Mouse (Mus musculus) naive thymus-derived CD4-positive, alpha-beta T cell, adult 5 months (primary cell): ENCODE measurements around the gene Prune1. TPM values are rescaled to one million over a fixed set of nuclear protein-coding genes. Genes with fewer than 3 reads are reported as not detected.

ENCODE experiments used
- polyA plus RNA-seq: library from polyadenylated mRNA; unstranded; fragments of 100-300 nt; shearing (Covaris generic); gene quantifications from one replicate; pipeline ENCODE4 v1.2.1, GENCODE M21; 2017

Prune1 gene
- polyA plus RNA-seq = 5.3 TPM

GRCm38 (mm10) chr3:95281216-95282126 is at the start of gene Prune1, which contains the start of gene Mindy1:
Gene Prune1 (minus strand): TSS chr3:95282076.
Gene Mindy1 (plus strand): TSS chr3:95281345.

DNA sequence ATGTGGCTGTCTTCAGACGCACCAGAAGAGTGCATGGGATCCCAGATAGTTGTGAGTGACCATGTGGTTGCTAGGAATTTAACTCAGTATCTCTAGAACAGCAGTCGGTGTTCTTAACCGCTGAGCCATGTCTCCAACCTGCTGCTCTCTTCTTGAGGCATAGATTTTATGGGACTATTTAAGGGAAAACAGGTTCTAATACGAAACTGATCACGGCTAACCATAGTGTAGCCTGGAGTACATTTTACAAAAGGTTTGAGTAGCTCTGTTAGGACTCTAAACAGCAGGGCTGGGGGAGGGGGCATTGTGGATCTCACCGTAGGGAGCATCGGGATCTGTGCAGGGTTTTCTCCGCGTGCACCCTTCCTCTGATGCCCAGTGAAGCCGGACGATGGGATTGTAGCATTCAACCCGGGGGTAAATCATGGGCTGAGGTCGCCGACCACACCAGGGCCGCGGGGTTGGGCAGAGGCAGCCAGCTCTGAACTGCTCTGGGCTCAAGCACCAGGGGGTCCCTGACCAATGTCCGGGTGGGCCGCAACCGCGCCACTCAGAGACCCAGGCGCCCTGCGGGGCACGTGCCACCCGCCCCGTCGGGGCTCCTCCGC is 32.7 kb upstream of the Prune1 start, which contains the start of gene Cers2:
Gene Cers2 (plus strand): TSS at position 306 of the 608 bp plus-strand sequence.

DNA sequence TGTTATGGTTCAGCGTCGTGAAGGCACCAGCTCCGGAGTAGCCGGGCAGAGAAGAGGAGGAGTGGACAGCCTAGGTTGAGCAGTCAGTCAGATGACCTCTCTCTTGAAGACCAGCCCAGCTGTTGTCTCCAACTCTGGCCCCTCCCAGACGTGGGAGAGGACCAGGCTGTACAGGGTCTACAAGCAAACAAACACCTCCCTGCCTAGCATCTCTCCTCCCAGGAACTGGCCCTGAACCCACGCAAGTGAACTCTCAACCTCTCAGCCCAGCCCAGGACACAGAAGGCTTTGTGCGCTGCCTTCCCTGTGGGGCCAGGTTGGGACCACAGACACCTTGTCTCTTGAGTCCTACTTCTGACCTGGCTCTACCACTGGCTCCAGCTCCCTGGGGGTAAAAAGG is 25.2 kb upstream of the Prune1 start, which contains the start of gene Anxa9:
Gene Anxa9 (minus strand): TSS at position 77 of the 400 bp plus-strand sequence.

DNA sequence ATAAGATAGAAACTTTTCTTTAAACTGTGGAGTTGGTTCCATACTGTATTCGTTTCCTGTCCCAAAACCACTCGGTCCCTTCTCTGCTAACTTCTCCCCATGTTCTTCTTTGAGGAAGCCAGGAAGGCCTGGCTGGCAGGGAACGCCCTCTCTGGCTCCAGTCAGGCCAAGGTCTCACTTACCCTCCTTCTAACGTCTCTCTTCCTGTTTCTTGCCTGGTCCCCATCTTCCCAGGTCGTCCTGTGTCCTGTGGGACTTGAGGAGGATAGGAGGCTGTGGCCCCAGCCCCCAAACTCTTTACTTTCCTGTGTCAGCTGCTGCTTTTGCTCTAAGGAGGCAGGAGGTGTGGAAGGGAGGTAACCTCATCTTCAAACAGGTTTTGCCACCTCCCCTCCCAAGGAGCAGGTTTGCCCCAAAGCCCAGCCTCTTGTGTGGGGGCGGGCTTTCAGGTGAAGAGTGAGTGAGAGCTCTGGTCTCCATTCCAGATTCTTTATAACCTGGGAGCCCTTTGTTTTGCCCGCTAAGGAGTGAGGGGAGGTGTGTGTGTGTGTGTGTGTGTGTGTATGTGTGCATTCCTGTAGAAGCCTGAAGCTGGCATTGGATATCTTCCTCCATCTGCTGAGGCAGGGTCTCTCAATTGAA is 31.0 kb downstream of the Prune1 start, which contains the start of gene Bnipl:
Gene Bnipl (minus strand): TSS at position 411 of the 642 bp plus-strand sequence.

DNA sequence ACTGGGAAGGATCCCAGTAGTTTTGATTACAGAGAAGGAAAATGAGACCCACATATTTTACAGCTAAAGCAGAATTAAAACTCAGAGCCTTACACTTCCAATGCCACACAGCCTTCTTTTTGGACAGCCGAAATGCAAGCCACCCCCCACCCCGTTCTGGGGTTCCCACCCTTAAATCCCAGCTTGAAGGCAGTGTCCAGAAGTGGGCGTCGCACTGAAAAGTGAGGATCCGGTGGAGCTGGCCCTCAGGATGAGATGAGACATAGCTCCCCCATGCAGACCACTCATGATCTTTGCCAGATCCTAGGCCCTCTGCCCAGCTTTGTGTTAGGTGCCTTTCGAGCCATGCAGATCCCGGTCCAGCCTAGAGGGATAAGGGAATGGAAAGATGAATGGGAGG is 40.4 kb downstream of the Prune1 start, which contains the start of gene Gm128:
Gene Gm128 (minus strand): TSS at position 101 of the 400 bp plus-strand sequence.

GRCm38 (mm10) chr3:95231298-95232221 is 50.3 kb downstream of the Prune1 start, which contains the start of gene Mllt11:
Gene Mllt11 (minus strand): TSS chr3:95232171.

GRCm38 (mm10) chr3:95228148-95228893 is 53.6 kb downstream of the Prune1 start, which contains the start of gene Cdc42se1:
Gene Cdc42se1 (plus strand): TSS chr3:95228732.

DNA sequence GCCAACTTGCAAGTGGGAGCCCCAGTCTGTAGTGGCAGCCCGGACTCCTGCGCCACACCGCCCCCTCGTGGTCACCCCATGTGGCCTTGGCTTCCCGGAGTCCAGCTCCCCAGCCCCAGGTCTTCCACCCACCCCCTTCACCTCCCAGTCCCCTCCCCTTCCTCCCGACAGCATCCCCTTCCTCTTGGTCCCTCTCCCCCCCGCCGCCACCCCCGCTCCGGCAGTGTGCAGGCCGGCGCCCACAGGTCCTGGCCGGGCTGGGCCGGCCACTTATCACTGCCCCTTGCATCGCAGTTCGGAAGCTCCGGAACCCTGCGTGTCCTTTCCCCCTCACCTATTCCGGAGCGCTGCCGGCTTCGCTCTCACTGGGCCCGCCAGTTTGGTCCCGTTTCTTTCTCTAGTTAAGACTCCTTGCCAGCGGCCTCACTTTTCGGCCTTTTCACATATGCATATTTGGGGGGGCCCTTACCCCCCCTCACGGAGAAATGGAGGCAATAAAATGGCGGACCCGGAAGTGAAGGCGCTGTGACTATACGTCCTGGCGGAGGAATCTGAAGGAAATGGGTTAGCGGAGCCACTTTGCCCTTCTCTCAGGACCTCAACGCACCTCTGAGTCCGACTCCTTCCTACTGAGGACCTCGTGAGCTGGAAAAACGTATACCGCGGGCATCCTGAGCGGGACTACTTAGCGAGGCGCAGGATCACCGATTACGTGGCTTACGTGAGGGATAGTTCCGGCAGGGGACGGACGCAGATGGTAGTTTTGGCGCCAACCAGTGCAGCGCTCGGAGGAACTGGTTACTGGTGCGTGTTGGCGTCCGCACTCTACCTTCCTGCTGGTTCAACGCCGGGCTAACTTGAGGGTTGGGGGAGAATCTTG is 64.4 kb downstream of the Prune1 start, which contains the start of gene Gabpb2:
Gene Gabpb2 (minus strand): TSS at position 662 of the 880 bp plus-strand sequence.

Other genes with a start within 250 kb of the Prune1 start
- 282 TPM for gene Psmd4, start 239.5 kb downstream of the Prune1 start, polyA plus RNA-seq
- gene Pip5k1a, start 175.1 kb downstream of the Prune1 start, polyA plus RNA-seq = 47.5 TPM
- gene Vps72, start 171.1 kb downstream of the Prune1 start, polyA plus RNA-seq = 87.8 TPM
- 1.5 TPM for gene Tmod4, start 157.6 kb downstream of the Prune1 start, polyA plus RNA-seq
- gene Scnm1, start 148.1 kb downstream of the Prune1 start, polyA plus RNA-seq = 86.6 TPM
- 34.5 TPM for gene Lysmd1, start 148.0 kb downstream of the Prune1 start, polyA plus RNA-seq
- 252 TPM for gene Tnfaip8l2, start 139.7 kb downstream of the Prune1 start, polyA plus RNA-seq
- 2.3 TPM for gene Sema6c, start 121.6 kb downstream of the Prune1 start, polyA plus RNA-seq
- gene Gabpb2, start 64.2 kb downstream of the Prune1 start, polyA plus RNA-seq = 23.9 TPM
- gene Cdc42se1, start 53.3 kb downstream of the Prune1 start, polyA plus RNA-seq = 260 TPM
- 5.6 TPM for gene Mllt11, start 49.9 kb downstream of the Prune1 start, polyA plus RNA-seq
- 0.70 TPM for gene Gm128, start 40.5 kb downstream of the Prune1 start, polyA plus RNA-seq
- gene Bnipl, start 30.9 kb downstream of the Prune1 start, polyA plus RNA-seq = not detected
- 25.6 TPM for gene Mindy1, start 731 bp downstream of the Prune1 start, polyA plus RNA-seq
- gene Anxa9, start 25.1 kb upstream of the Prune1 start, polyA plus RNA-seq = not detected
- gene Cers2, start 32.7 kb upstream of the Prune1 start, polyA plus RNA-seq = 241 TPM
- gene Setdb1, start 75.1 kb upstream of the Prune1 start, polyA plus RNA-seq = 28.4 TPM
- gene 4930558C23Rik, start 120.8 kb upstream of the Prune1 start, polyA plus RNA-seq = not detected
- 83.6 TPM for gene Arnt, start 152.3 kb upstream of the Prune1 start, polyA plus RNA-seq
- not detected for gene Ctsk, start 217.2 kb upstream of the Prune1 start, polyA plus RNA-seq
- 143 TPM for gene Ctss, start 244.7 kb upstream of the Prune1 start, polyA plus RNA-seq